Mouse (Mus musculus) embryonic facial prominence, embryonic 12.5 days (tissue): ENCODE data around the gene Neto2. TPM values are rescaled to one million over a fixed set of nuclear protein-coding genes. Genes with fewer than 3 reads are reported as not detected.

Experiments
- ATAC-seq: fragments of 200-750 bp; cut with Nextera tagmentation; 2 replicates; pipeline ENCODE4 v1.8.0; 2017; ENCODE audit not compliant: insufficient number of reproducible peaks, insufficient read depth, low FRiP score, low TSS enrichment
- H3K27ac ChIP-seq: fragments of 300-500 bp; sonication (generic); 2 replicates; pipeline ENCODE4 v1.5.1; 2016; ENCODE audit warnings: mild to moderate bottlenecking
- H3K27me3 ChIP-seq: fragments of 300-500 bp; sonication (generic); 2 replicates; pipeline ENCODE4 v1.6.1; 2016; ENCODE audit warnings: mild to moderate bottlenecking, moderate library complexity
- H3K36me3 ChIP-seq: fragments of 300-500 bp; sonication (generic); 2 replicates; pipeline ENCODE4 v1.6.1; 2016; ENCODE audit warnings: mild to moderate bottlenecking
- H3K4me1 ChIP-seq: fragments of 300-500 bp; sonication (generic); 2 replicates; pipeline ENCODE4 v1.6.1; 2016
- H3K4me2 ChIP-seq: fragments of 300-500 bp; sonication (generic); replicated peaks from 2 replicates; pipeline ENCODE4 v1.6.1; 2016; ENCODE audit warnings: mild to moderate bottlenecking, moderate library complexity
- H3K4me3 ChIP-seq: fragments of 300-500 bp; sonication (generic); 2 replicates; pipeline ENCODE4 v1.5.1; 2016; ENCODE audit warnings: mild to moderate bottlenecking
- H3K9ac ChIP-seq: fragments of 300-500 bp; sonication (generic); 2 replicates; pipeline ENCODE4 v1.6.1; 2016; ENCODE audit warnings: mild to moderate bottlenecking, moderate library complexity
- H3K9me3 ChIP-seq: fragments of 300-500 bp; sonication (generic); 2 replicates; pipeline ENCODE4 v1.6.1; 2016; ENCODE audit warnings: mild to moderate bottlenecking, moderate library complexity
- WGBS: fragments of 180-500 bp; shearing (Covaris S2); methylation state at CpG from one replicate; pipeline ENCODE4 v1.1.7; 2016; 5-methylcytosine and 5-hydroxymethylcytosine counted together
- microRNA-seq: library from miRNA; unstranded; fragments of <30 nt; microRNA quantifications from one replicate; pipeline ENCODE4, GENCODE M21; 2017
- polyA plus RNA-seq: library from polyadenylated mRNA; unstranded; fragments of >200 nt; fragmentation: Nextera tagmentation; extraction: Ambion mirVana; gene quantifications from 2 replicates; pipeline ENCODE4 v1.2.1, GENCODE M21; 2016

Gene Neto2
- polyA plus RNA-seq, 1 experiment from 2014 or later = 16.1 TPM

DNA sequence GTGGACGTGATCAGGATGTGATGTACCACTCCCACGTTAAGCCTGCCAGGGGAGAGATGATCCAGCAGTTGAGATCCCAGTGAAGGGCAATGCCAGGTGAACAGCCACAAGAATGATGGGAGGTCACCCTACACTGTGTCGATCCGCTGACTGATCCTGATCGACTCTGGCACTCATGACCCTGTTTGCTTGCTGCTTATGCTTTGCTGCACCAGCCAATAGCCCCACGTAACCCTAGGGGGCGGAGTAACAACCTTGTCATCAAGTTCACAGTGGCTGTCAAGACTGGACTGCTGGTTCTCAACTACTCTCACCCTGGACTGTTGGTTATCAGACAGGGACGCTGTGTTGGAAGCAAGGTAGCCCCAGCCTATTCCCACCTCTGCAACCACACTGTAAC lies 99.0 kb downstream of the Neto2 start:
- H3K4me1 ChIP-seq = no peaks in the 10 kb centered on the region
- no peaks in the 10 kb centered on the region for H3K9me3 ChIP-seq
- H3K4me3 ChIP-seq = no peak overlapping the region
- H3K27ac ChIP-seq = no peak overlapping the region
- no peaks in the 10 kb centered on the region for H3K27me3 ChIP-seq
- H3K4me2 ChIP-seq = no peak overlapping the region
- no peak for ATAC-seq
- no peak overlapping the region for H3K9ac ChIP-seq
- no peaks in the 10 kb centered on the region for H3K36me3 ChIP-seq
- 73% methylated on average over 8 of the region's 8 CpGs for WGBS

- no peaks in the 10 kb centered on the region for H3K4me1 ChIP-seq
- no peaks in the 10 kb centered on the region for H3K36me3 ChIP-seq
- no peak for ATAC-seq
- H3K9me3 ChIP-seq = no peaks in the 10 kb centered on the region
- no peak overlapping the region for H3K4me2 ChIP-seq
- 59% methylated on average over 8 of the region's 8 CpGs for WGBS
- H3K4me3 ChIP-seq = no peak overlapping the region
- no peak overlapping the region for H3K9ac ChIP-seq
- no peak overlapping the region for H3K27ac ChIP-seq
- no peaks in the 10 kb centered on the region for H3K27me3 ChIP-seq
Measured at GRCm38 (mm10) chr8:85597413-85598191, 103.1 kb downstream of the Neto2 start.

GRCm38 (mm10) chr8:85595391-85595790 lies 105.3 kb downstream of the Neto2 start:
- Histone ChIP-seq H3K9me3 (no peaks in the 10 kb centered on the region), H3K4me2 (no peak overlapping the region), H3K27me3 (no peaks in the 10 kb centered on the region), H3K36me3 (no peaks in the 10 kb centered on the region), H3K4me3 (no peak overlapping the region), H3K9ac (no peak overlapping the region), H3K4me1 (no peaks in the 10 kb centered on the region), H3K27ac (no peak overlapping the region)
- ATAC-seq = peak; percentile 72
- 35% methylated on average over 6 of the region's 6 CpGs for WGBS

DNA sequence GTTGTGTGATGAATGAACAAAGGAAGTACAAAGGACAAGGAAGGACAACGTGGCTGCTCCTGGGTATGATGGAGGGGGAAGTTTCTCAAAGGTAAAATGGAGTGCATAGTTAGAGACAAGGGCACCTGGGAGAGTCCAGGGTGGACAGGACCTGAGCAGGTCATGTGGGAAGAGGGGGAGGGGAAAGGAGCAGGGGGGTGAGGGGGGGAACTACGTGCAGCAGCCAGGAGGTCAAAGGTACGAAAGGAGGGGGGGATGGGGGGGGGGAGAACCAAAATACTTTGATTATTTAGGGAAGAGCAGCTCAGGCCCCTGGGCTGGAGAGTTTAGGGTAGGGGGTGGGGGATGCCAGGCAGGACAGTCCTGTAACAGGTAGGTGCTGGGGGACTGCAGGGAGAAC lies 105.7 kb downstream of the Neto2 start:
- no peaks in the 10 kb centered on the region for H3K27me3 ChIP-seq
- no peaks in the 10 kb centered on the region for H3K4me1 ChIP-seq
- no peak for ATAC-seq
- no peak overlapping the region for H3K4me3 ChIP-seq
- no peak overlapping the region for H3K27ac ChIP-seq
- no peak overlapping the region for H3K4me2 ChIP-seq
- H3K9ac ChIP-seq = no peak overlapping the region
- H3K9me3 ChIP-seq = no peaks in the 10 kb centered on the region
- WGBS = 36% methylated on average over 3 of the region's 3 CpGs
- H3K36me3 ChIP-seq = no peaks in the 10 kb centered on the region

GRCm38 (mm10) chr8:85593324-85593723 lies 107.4 kb downstream of the Neto2 start:
- 82% methylated on average over 3 of the region's 3 CpGs for WGBS
- Histone ChIP-seq H3K27ac (no peak overlapping the region), H3K4me1 (no peaks in the 10 kb centered on the region), H3K36me3 (no peaks in the 10 kb centered on the region), H3K9ac (no peak overlapping the region), H3K27me3 (no peaks in the 10 kb centered on the region), H3K4me3 (no peak overlapping the region), H3K4me2 (no peak overlapping the region), H3K9me3 (no peaks in the 10 kb centered on the region)
- ATAC-seq = no peak

- 84% methylated on average over 1 of the region's 1 CpGs for WGBS
- H3K27ac ChIP-seq = no peak overlapping the region
Measured at GRCm38 (mm10) chr8:85591532-85591931, 109.2 kb downstream of the Neto2 start.

GRCm38 (mm10) chr8:85590258-85590657 lies 110.5 kb downstream of the Neto2 start:
- Histone ChIP-seq H3K4me1 (no peaks in the 10 kb centered on the region), H3K4me3 (no peak overlapping the region), H3K9ac (no peak overlapping the region), H3K4me2 (no peak overlapping the region), H3K9me3 (no peaks in the 10 kb centered on the region), H3K27ac (no peak overlapping the region), H3K27me3 (no peaks in the 10 kb centered on the region), H3K36me3 (no peaks in the 10 kb centered on the region)
- no peak for ATAC-seq
- WGBS = 78% methylated on average over 1 of the region's 1 CpGs

More at GRCm38 (mm10) chr8:85591532-85591931, 109.2 kb downstream of the Neto2 start:
- Histone ChIP-seq H3K9me3 (no peaks in the 10 kb centered on the region), H3K27me3 (no peaks in the 10 kb centered on the region), H3K4me2 (no peak overlapping the region), H3K36me3 (no peaks in the 10 kb centered on the region), H3K4me3 (no peak overlapping the region), H3K9ac (no peak overlapping the region), H3K4me1 (no peaks in the 10 kb centered on the region)
- no peak for ATAC-seq

- Histone ChIP-seq H3K36me3 (no peaks in the 10 kb centered on the region), H3K9ac (no peak overlapping the region), H3K4me3 (no peak overlapping the region), H3K27me3 (no peaks in the 10 kb centered on the region), H3K9me3 (no peaks in the 10 kb centered on the region), H3K4me1 (no peaks in the 10 kb centered on the region), H3K4me2 (no peak overlapping the region), H3K27ac (no peak overlapping the region)
- ATAC-seq = no peak
- WGBS = 86% methylated on average over 2 of the region's 2 CpGs
Measured at GRCm38 (mm10) chr8:85588596-85588995, 112.1 kb downstream of the Neto2 start.

Small RNA genes lying within 50 kb of the gene (microRNA-seq; reads per million reads assigned to microRNA genes)
- not detected for gene Mir8109

Other genes starting within 250 kb of the Neto2 start
- gene Gpt2, start 208.3 kb downstream of the Neto2 start, polyA plus RNA-seq = 47.3 and 48.8 TPM in 2 replicates
- gene Dnaja2, start 145.6 kb downstream of the Neto2 start, polyA plus RNA-seq = 162 and 170 TPM in 2 replicates
- 77.9 and 82.0 TPM in 2 replicates for gene Itfg1, start 140.0 kb upstream of the Neto2 start, polyA plus RNA-seq
- gene Phkb, start 140.0 kb upstream of the Neto2 start, polyA plus RNA-seq = 51.1 and 53.9 TPM in 2 replicates